Mouse (Mus musculus) kidney, adult 2 months (tissue): ENCODE measurements at regions not wholly inside any gene's neighbourhood (a gene's known extent, or its start where the extent isn't known, plus 50 kb on each side); places are given as distances from the start of the nearest gene placed in this dataset.

Source experiments
- CTCF ChIP-seq: fragments of 200-500 bp; conservative IDR thresholded peaks from 2 replicates; pipeline ENCODE4 v1.5.1; 2011; ENCODE audit warnings: low read depth, mild to moderate bottlenecking, control low read depth, low read length, moderate library complexity, mixed read lengths; ENCODE audit not compliant: insufficient read depth, insufficient read length
- POLR2A ChIP-seq: fragments of 200-500 bp; IDR thresholded peaks from one replicate; pipeline ENCODE4 v1.6.1; 2011; ENCODE audit warnings: low read depth, low read length, control low read depth

GRCm38 (mm10) chr9:47346527-47347111 lies 183.4 kb upstream of the Cadm1 start:
- TF ChIP-seq CTCF (no peak), POLR2A (no peak)
